Mouse (Mus musculus) cerebellum, adult 9-10 months (tissue): ENCODE data around the gene Ppp2r3a.
A peak's percentile ranks its signal among the peaks of the same experiment; 100 is the strongest.

Source experiments
- DNase-seq: peaks from one replicate; pipeline ENCODE4 v3.0.0; 2022

Gene Ppp2r3a

DNA sequence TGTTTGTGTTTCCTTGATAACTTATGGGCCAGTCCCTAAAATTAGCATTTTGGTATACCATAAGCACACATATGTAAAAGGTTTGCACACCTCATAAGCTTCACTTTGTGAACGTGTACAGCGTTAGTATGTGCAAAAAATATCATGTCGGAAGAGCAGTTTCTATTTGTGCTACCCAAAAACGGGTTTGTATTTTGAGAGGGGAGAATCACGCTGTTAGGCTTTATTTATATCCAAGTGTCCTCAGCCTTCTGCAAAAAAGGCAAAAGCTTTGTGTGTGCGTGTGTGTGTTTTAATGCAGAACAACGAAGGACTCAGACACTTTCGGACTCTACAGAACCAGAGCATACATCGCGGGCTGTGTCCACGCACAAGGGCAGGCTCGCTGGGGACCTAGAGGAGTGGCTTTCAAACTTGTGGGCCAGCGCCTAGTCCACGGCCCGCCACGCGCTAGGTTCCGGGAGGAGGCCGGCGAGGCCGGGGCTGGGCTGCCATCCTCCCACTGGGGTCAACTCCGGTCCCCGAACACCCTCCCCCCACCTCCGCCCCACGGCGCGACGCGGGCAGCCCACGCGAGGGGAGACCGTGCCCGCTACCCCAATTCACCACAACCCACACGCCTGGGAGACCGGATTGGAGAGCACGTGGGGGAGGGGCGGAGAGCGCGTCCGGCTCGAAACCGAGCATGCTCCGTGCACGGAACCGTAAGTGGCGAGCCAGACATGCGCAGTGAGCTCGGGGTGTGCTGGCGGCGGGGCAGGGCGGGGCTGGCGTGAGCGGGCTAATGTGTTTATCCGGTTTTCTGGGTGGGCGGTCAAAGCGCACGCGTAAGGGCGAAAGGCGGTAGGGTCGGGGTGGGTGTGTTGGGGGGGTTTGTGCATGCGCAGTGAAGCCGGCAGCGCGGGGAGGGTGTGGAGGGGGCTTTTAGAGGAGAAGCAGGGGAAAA, 178.3 kb downstream of the Ppp2r3a start:
- DNase-seq, result peak; percentile 99

DNA sequence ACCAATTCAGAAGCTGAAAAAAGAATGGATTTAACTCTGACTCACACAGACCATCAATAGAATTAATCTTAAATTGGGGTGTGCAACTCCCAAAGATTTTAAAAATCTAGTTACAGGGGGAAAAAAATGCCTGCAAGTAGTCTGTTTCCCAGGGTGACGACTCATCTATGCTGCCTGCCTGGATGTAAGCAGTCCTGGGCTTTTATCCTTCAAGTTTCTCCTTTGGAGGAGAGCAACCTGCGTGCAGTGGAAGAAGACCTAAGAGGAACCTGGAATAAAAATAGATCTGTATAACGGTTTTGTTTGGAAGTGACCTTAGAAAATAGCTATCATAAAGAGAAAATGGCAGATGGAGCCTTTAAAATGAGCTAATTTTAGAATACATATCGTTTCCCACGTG, 179.1 kb downstream of the Ppp2r3a start:
- DNase-seq, result no peak

DNA sequence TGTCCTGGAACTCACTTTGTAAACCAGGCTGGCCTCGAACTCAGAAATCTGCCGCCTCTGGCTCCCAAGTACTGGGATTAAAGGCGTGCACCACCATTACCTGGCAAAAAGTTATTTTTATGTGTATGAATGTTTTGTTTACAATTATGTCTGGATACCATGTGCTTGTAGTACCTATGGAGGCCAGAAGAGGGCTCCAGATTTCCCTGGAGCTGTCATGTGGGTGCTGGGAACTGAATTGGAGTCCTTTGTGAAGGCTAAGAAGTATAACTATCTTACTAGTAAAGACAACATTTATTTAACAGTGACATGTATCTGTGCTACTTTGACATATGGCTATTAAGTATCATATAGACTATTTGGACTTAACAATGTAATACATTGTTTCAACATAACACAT, 181.8 kb downstream of the Ppp2r3a start:
- DNase-seq, result no peak

DNA sequence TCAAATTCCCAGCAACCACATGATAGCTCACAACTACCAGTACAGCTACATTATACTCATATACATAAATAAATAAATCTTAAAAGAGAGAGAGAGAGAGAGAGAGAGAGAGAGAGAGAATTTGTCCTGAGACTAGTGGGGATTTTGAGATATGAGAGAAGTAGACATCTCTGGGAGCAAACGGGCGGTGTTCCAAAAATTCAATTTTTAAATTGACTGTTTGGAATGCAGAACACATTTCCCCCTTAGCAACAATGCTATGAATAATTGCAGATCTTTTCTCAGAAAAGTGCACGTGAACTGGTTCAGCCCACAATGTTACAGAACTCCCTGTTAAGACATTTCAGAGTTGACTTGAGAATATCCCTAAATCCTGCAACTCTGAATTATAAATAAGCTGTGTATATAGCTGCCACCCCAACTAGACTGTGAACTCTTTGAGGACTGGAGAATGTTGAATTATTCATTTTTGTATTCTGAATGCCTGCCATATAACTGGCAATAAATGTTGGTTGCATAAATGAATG, 186.5 kb downstream of the Ppp2r3a start:
- DNase-seq, result no peak

DNA sequence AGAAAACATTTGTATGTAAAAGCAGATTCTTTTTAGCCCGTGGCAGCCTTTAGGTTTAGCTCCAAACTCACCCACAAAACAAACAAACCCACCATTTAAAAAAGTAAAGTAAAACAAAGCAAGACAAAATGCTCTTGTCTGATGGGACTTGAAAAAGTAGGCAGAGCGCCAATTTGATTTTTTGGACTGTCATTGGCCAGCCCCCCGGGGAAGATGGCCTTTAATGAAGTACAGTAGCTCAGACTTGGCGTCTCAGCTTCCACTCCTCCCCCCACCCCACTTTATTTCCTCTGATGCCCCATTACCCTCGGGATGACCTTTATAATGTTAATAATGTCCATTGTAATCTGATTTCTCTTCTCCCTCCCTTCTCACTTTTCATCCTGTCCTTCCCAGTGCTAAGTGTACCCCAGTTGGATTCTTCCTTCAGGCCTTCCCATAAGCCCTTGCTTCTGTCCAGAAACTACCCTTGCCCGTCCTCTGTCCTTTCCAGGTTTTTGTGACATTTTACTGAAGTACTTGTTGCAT, 189.3 kb downstream of the Ppp2r3a start:
- no peak for DNase-seq

DNA sequence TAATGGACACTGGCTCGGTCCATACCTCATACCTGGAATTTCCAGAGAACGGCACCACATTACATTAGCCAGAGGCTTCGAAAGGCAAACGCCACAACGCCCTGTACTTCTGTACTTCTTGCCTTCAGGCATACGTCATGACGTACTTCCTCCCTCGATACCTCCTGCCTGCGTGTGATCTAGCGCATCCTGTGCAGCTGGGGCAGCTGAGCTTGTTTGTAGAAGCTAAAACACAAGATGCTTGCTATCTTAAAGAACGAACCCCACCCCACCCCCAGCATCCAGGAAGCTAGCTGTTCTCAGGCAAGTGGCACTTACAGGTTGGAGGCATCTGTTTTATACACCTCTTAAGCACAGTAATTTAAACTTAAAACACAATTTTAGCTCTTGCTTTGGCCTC, 190.6 kb downstream of the Ppp2r3a start:
- no peak for DNase-seq

DNA sequence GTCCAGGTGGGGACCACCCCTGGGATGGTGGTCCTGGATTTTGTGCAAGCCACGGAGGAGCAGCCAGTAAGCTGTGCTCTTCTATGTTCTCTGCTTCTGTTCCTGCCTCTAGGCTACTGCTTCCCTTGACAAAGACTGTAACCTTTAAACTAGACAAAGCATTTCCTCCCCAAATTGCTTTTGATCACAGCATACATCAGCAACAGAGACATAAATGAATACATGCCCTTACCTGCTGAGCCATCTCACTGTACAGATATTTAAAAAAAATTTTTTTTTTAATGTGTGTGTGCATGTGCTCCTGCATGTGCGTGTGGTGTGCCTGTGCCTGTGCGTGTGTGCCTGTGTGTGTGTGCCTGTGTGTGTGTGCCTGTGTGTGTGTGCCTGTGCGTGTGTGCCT, 194.4 kb downstream of the Ppp2r3a start:
- DNase-seq, result no peak
